Mouse (Mus musculus): ENCODE data around the gene Csad.
"Not testable (repeated sequence)": the region's sequence is repeated elsewhere in the genome, so short reads cannot be mapped to it uniquely, and the experiment has no call there.

Csad gene

GRCm38 (mm10) chr15:102155006-102155405, 49.5 kb downstream of the Csad start:
- DNase-seq, result not testable (repeated sequence)

GRCm38 (mm10) chr15:102152646-102153045, 51.9 kb downstream of the Csad start:
- DNase-seq, result peak; percentile 81

GRCm38 (mm10) chr15:102150301-102151135, 54.0 kb downstream of the Csad start, which contains the start of gene Soat2:
Gene Soat2 (plus strand): TSS chr15:102150526.
- peak; percentile 97 for DNase-seq

- no peak for DNase-seq
These were observed 55.0 kb downstream of the Csad start for GRCm38 (mm10) chr15:102149561-102149960.

GRCm38 (mm10) chr15:102147674-102148402, 56.7 kb downstream of the Csad start:
- DNase-seq, result no peak

- DNase-seq, result peak; percentile 92
These were observed 57.6 kb downstream of the Csad start for GRCm38 (mm10) chr15:102146882-102147281.

- no peak for DNase-seq
These were observed 58.4 kb downstream of the Csad start for GRCm38 (mm10) chr15:102146089-102146488.

- DNase-seq, result peak; percentile 96
These were observed 59.2 kb downstream of the Csad start for GRCm38 (mm10) chr15:102145330-102145729.

GRCm38 (mm10) chr15:102144726-102145125, 59.8 kb downstream of the Csad start:
- peak; percentile 94 for DNase-seq

- peak; percentile 96 for DNase-seq
These were observed 60.2 kb downstream of the Csad start, which contains the start of gene Igfbp6 for GRCm38 (mm10) chr15:102144274-102144711. Gene Igfbp6 (plus strand): TSS chr15:102144362.

GRCm38 (mm10) chr15:102142914-102143912, 61.3 kb downstream of the Csad start:
- peak; percentile 98 for DNase-seq

- no peak for DNase-seq
These were observed 63.4 kb downstream of the Csad start for GRCm38 (mm10) chr15:102141120-102141519.

GRCm38 (mm10) chr15:102136129-102136758, 68.3 kb downstream of the Csad start, which contains the start of gene Spryd3:
Gene Spryd3 (minus strand): TSS chr15:102136234.
- DNase-seq, result peak; percentile 100

- no peak for DNase-seq
These were observed 68.9 kb downstream of the Csad start for GRCm38 (mm10) chr15:102135522-102136128.

- no peak for DNase-seq
These were observed 69.8 kb downstream of the Csad start for GRCm38 (mm10) chr15:102134709-102135108.

- DNase-seq, result peak; percentile 85
These were observed 71.2 kb downstream of the Csad start for GRCm38 (mm10) chr15:102133314-102133713.

Data from heart, adult 11 months (tissue).